In genomic region chr8:84338493-84338892, GRCm38 (mm10) we compare ENCODE assay signal across 10 mouse cellular contexts. TPM values are rescaled to one million over a fixed set of nuclear protein-coding genes. Genes with fewer than 3 reads are reported as not detected.
A peak's percentile ranks its signal among the peaks of the same experiment; 100 is the strongest.
DNase-seq lines count a peak whose midpoint lies in the region; ATAC-seq lines count a peak whose summit lies in the region.
"Had no signal": no experiment of that assay in that cellular context is flagged by ENCODE, and none has a peak within 500 bp of the region (broad histone marks: within the 10 kb centered on the region; RNA-seq: fewer than 3 reads in every experiment).

No protein-coding gene starts in this region.

- no peaks in the 10 kb centered on the region for H3K36me3 ChIP-seq in kidney, embryonic 15.5 days
- H3K36me3 ChIP-seq in hindbrain, embryonic 10.5 days = no peaks in the 10 kb centered on the region
- no peaks in the 10 kb centered on the region for H3K36me3 ChIP-seq in neural tube, embryonic 13.5 days
- no peaks in the 10 kb centered on the region for H3K36me3 ChIP-seq in liver, embryonic 12.5 days
- no peaks in the 10 kb centered on the region for H3K36me3 ChIP-seq in heart, embryonic 10.5 days
- H3K36me3 ChIP-seq: heart, embryonic 13.5 days had no signal

- peaks cover 36% of the 10 kb centered on the region for H3K27me3 ChIP-seq in kidney, embryonic 15.5 days
- H3K27me3 ChIP-seq in hindbrain, embryonic 10.5 days (ENCODE audit: insufficient read depth, poor library complexity, severe bottlenecking) = peaks cover 35% of the 10 kb centered on the region
- peaks cover 35% of the 10 kb centered on the region for H3K27me3 ChIP-seq in neural tube, embryonic 13.5 days
- H3K27me3 ChIP-seq in liver, embryonic 12.5 days (replicated peaks) = peaks cover 38% of the 10 kb centered on the region
- peaks cover 50% of the 10 kb centered on the region for H3K27me3 ChIP-seq in heart, embryonic 10.5 days (ENCODE audit: insufficient read depth, poor library complexity, severe bottlenecking)

- H3K4me2 ChIP-seq in kidney, embryonic 15.5 days = peak overlapping the region; percentile 30; the same call in 1 of the 2 replicates
- H3K4me2 ChIP-seq in neural tube, embryonic 13.5 days = peak overlapping the region; percentile 44
- H3K4me2 ChIP-seq in liver, embryonic 12.5 days = no peak overlapping the region
- H3K4me2 ChIP-seq: heart, embryonic 13.5 days; lung, embryonic 14.5 days had no signal

- H3K4me1 ChIP-seq in kidney, embryonic 15.5 days = peaks cover 5% of the 10 kb centered on the region; the same call in 1 of the 2 replicates
- peaks cover 15% of the 10 kb centered on the region for H3K4me1 ChIP-seq in hindbrain, embryonic 10.5 days (replicated peaks)
- peaks cover 12% of the 10 kb centered on the region for H3K4me1 ChIP-seq in neural tube, embryonic 13.5 days (replicated peaks)
- no peaks in the 10 kb centered on the region for H3K4me1 ChIP-seq in liver, embryonic 12.5 days
- 0 out of 2 replicates have a peak, but pooled peaks cover 5% of the 10 kb centered on the region for H3K4me1 ChIP-seq in heart, embryonic 10.5 days
- H3K4me1 ChIP-seq: heart, embryonic 13.5 days had no signal

- DNase-seq in kidney, postnatal 10 days = no peak
- peak; percentile 82 for DNase-seq in cerebellum, adult 9-10 months
- DNase-seq in hindbrain, embryonic 10.5 days (ENCODE audit: low spot score) = no peak
- DNase-seq in heart, embryonic 10.5 days (ENCODE audit: low spot score) = no peak
- DNase-seq: lung, embryonic 14.5 days had no signal

- 12% methylated on average over 17 of the region's 17 CpGs for WGBS in kidney, embryonic 15.5 days
- WGBS in hindbrain, embryonic 10.5 days = 13% methylated on average over 17 of the region's 17 CpGs
- WGBS in neural tube, embryonic 13.5 days = 10% methylated on average over 17 of the region's 17 CpGs
- WGBS in liver, embryonic 12.5 days (ENCODE audit: insufficient replicate concordance) = 20% methylated on average over 17 of the region's 17 CpGs
- WGBS in heart, embryonic 10.5 days = 14% methylated on average over 17 of the region's 17 CpGs

- H3K4me3 ChIP-seq in kidney, embryonic 15.5 days (replicated peaks) = no peak overlapping the region; the same call in 1 of the 2 replicates
- H3K4me3 ChIP-seq in hindbrain, embryonic 10.5 days = peak overlapping the region; percentile 31
- H3K4me3 ChIP-seq in neural tube, embryonic 13.5 days = peak overlapping the region; percentile 12
- H3K4me3 ChIP-seq in liver, embryonic 12.5 days = no peak overlapping the region
- H3K4me3 ChIP-seq in heart, embryonic 10.5 days = no peak overlapping the region
- H3K4me3 ChIP-seq: heart, embryonic 13.5 days had no signal

- no peak for ATAC-seq in kidney, embryonic 15.5 days (replicated peaks; ENCODE audit: low FRiP score)
- no peak for ATAC-seq in neural tube, embryonic 13.5 days (ENCODE audit: low read depth)
- ATAC-seq in liver, embryonic 12.5 days = no peak
- no peak for ATAC-seq in megakaryocyte-erythroid progenitor cell, adult 5-6 weeks (replicated peaks; ENCODE audit: low FRiP score, low TSS enrichment, poor library complexity, severe bottlenecking)

- H3K27ac ChIP-seq in kidney, embryonic 15.5 days = no peak overlapping the region
- H3K27ac ChIP-seq in hindbrain, embryonic 10.5 days = no peak overlapping the region
- no peak overlapping the region for H3K27ac ChIP-seq in neural tube, embryonic 13.5 days (replicated peaks)
- H3K27ac ChIP-seq in liver, embryonic 12.5 days = no peak overlapping the region
- no peak overlapping the region for H3K27ac ChIP-seq in heart, embryonic 10.5 days
- H3K27ac ChIP-seq: heart, embryonic 13.5 days had no signal

- no peak overlapping the region for H3K9ac ChIP-seq in kidney, embryonic 15.5 days
- H3K9ac ChIP-seq in neural tube, embryonic 13.5 days = peak overlapping the region; percentile 47
- H3K9ac ChIP-seq in liver, embryonic 12.5 days = no peak overlapping the region
- H3K9ac ChIP-seq: heart, embryonic 13.5 days; lung, embryonic 14.5 days had no signal

- no peaks in the 10 kb centered on the region for H3K9me3 ChIP-seq in kidney, embryonic 15.5 days (replicated peaks)
- no peaks in the 10 kb centered on the region for H3K9me3 ChIP-seq in hindbrain, embryonic 10.5 days
- no peaks in the 10 kb centered on the region for H3K9me3 ChIP-seq in neural tube, embryonic 13.5 days
- H3K9me3 ChIP-seq in liver, embryonic 12.5 days (replicated peaks) = no peaks in the 10 kb centered on the region
- no peaks in the 10 kb centered on the region for H3K9me3 ChIP-seq in heart, embryonic 10.5 days
- H3K9me3 ChIP-seq: heart, embryonic 13.5 days had no signal

RNA-seq across cellular contexts. Expression of gene Cacna1a, which starts 49.7 kb away (rescaled TPM):
- polyA plus RNA-seq in kidney, embryonic 15.5 days (2015; fragmentation: Nextera tagmentation; extraction: Ambion mirVana) = 2.2 and 4.0 TPM in 2 replicates
- 7.3 TPM in 2 replicates for polyA plus RNA-seq in hindbrain, embryonic 10.5 days (2016; fragmentation: Nextera tagmentation; extraction: Ambion mirVana)
- polyA plus RNA-seq in neural tube, embryonic 13.5 days (2015; fragmentation: Nextera tagmentation; extraction: Ambion mirVana) = 20.0 and 25.2 TPM in 2 replicates
- 0.60 and 1.8 TPM in 2 replicates for polyA plus RNA-seq in liver, embryonic 12.5 days (2016; fragmentation: Nextera tagmentation; extraction: Ambion mirVana)
- polyA plus RNA-seq in heart, embryonic 10.5 days (2016; fragmentation: Nextera tagmentation; extraction: Ambion mirVana) = 5.4 and 6.0 TPM in 2 replicates
- 0.42 and 0.54 TPM in 2 replicates for total RNA-seq in megakaryocyte-erythroid progenitor cell, adult 5-6 weeks (2014; fragmentation: Nextera tagmentation)
- 0.19 and 7.6 TPM in 2 replicates for total RNA-seq in megakaryocyte-erythroid progenitor cell, adult 5-6 weeks (2017)

Comparison
In these comparisons a context has a peak if more than half of its experiments do, and no peak if none do; other contexts are left out.
1. H3K4me3 ChIP-seq: peak in hindbrain, embryonic 10.5 days (single experiment) and neural tube, embryonic 13.5 days (single experiment); none in kidney, embryonic 15.5 days (single experiment), liver, embryonic 12.5 days (single experiment) and heart, embryonic 10.5 days (single experiment).